Mouse (Mus musculus): ENCODE measurements around the gene Dhcr7. TPM values are rescaled to one million over a fixed set of nuclear protein-coding genes. Genes with fewer than 3 reads are reported as not detected.

The Dhcr7 gene
- polyA plus RNA-seq, 1 experiment = 51.7 TPM

GRCm38 (mm10) chr7:143793121-143793520 lies 29.8 kb upstream of the Dhcr7 start:
- Histone ChIP-seq H3K36me3 (ENCODE audit: control insufficient read depth, insufficient read depth, low read length) (no peaks in the 10 kb centered on the region), H3K27me3 (replicated peaks; ENCODE audit: control insufficient read depth, insufficient read depth, low read length) (no peaks in the 10 kb centered on the region), H3K4me3 (ENCODE audit: insufficient read depth, low read depth, low read length) (no peak overlapping the region), H3K4me1 (ENCODE audit: control insufficient read depth, insufficient read depth, low read length) (peaks cover 8% of the 10 kb centered on the region), H3K27ac (ENCODE audit: insufficient read depth, low read depth, low read length) (no peak overlapping the region)
- WGBS = 41% methylated on average over 4 of the region's 4 CpGs
- DNase-seq = peak; percentile 87
- TF ChIP-seq POLR2A (IDR thresholded peaks at IDR 0.05; ENCODE audit: low read depth, low read length) (no peak), CTCF (conservative IDR thresholded peaks at IDR 0.05; ENCODE audit: insufficient read depth, insufficient read length, low read depth, low read length) (peak; percentile 74)

DNA sequence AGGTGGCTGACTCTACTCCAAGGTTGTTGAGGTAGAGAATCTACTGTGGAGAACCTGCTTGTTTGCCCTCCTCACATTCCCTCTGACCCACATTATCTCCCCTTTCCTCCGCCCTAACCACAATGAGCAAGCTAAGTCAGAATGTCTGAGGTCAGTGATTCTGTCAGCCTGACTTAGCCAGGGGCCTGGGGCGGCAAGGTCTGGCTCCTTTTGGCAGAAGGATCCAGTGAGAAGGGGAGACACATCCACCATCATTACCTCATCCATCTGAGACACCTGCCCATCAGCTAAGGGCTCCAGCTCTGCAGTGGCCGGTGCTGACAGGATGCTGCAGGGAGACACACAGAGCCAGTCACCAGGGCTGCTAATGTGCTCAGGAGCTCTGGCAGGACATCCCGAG lies 24.2 kb upstream of the Dhcr7 start:
- Histone ChIP-seq H3K36me3 (ENCODE audit: control insufficient read depth, insufficient read depth, low read length) (peaks cover 3% of the 10 kb centered on the region; the same call in 1 of the 2 replicates), H3K27ac (ENCODE audit: insufficient read depth, low read depth, low read length) (no peak overlapping the region), H3K4me1 (ENCODE audit: control insufficient read depth, insufficient read depth, low read length) (no peaks in the 10 kb centered on the region), H3K4me3 (ENCODE audit: insufficient read depth, low read depth, low read length) (no peak overlapping the region), H3K27me3 (replicated peaks; ENCODE audit: control insufficient read depth, insufficient read depth, low read length) (no peaks in the 10 kb centered on the region)
- no peak for DNase-seq
- TF ChIP-seq CTCF (conservative IDR thresholded peaks at IDR 0.05; ENCODE audit: insufficient read depth, insufficient read length, low read depth, low read length) (no peak), POLR2A (IDR thresholded peaks at IDR 0.05; ENCODE audit: low read depth, low read length) (no peak)
- WGBS = 93% methylated on average over 4 of the region's 4 CpGs

DNA sequence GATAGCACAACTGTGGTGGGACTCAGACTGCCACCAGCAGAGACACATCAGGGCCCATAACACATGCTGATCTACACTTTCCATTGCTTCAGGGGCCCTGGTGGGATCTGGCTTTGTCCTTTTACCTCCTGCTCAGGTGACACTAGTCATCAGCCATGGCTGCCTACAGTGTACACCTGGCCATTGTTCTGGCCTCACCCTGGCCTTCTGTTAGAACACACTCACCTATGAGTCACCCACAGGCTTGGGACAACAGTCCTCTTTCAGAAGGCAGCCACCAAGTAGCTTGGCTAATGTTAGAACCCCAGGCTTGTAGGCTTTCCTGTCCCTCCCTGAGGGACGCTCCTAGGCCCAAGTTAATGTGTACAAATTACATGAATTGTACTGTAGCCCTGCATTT lies 22.2 kb upstream of the Dhcr7 start:
- no peak overlapping the region for H3K4me3 ChIP-seq (ENCODE audit: insufficient read depth, low read depth, low read length)
- 82% methylated on average over 1 of the region's 1 CpGs for WGBS
- TF ChIP-seq CTCF (conservative IDR thresholded peaks at IDR 0.05; ENCODE audit: insufficient read depth, insufficient read length, low read depth, low read length) (no peak), POLR2A (IDR thresholded peaks at IDR 0.05; ENCODE audit: low read depth, low read length) (no peak)
- no peaks in the 10 kb centered on the region for H3K4me1 ChIP-seq (ENCODE audit: control insufficient read depth, insufficient read depth, low read length)
- H3K27me3 ChIP-seq (replicated peaks; ENCODE audit: control insufficient read depth, insufficient read depth, low read length) = no peaks in the 10 kb centered on the region
- DNase-seq = no peak
- H3K36me3 ChIP-seq (ENCODE audit: control insufficient read depth, insufficient read depth, low read length) = peaks cover 3% of the 10 kb centered on the region; the same call in 1 of the 2 replicates
- no peak overlapping the region for H3K27ac ChIP-seq (ENCODE audit: insufficient read depth, low read depth, low read length)

GRCm38 (mm10) chr7:143801195-143802065 lies 21.5 kb upstream of the Dhcr7 start:
- TF ChIP-seq CTCF (conservative IDR thresholded peaks at IDR 0.05; ENCODE audit: insufficient read depth, insufficient read length, low read depth, low read length) = no peak
- TF ChIP-seq POLR2A (IDR thresholded peaks at IDR 0.05; ENCODE audit: low read depth, low read length) = no peak
- no peak for DNase-seq
- Histone ChIP-seq H3K27me3 (replicated peaks; ENCODE audit: control insufficient read depth, insufficient read depth, low read length) (no peaks in the 10 kb centered on the region), H3K4me1 (ENCODE audit: control insufficient read depth, insufficient read depth, low read length) (no peaks in the 10 kb centered on the region), H3K27ac (ENCODE audit: insufficient read depth, low read depth, low read length) (no peak overlapping the region), H3K4me3 (ENCODE audit: insufficient read depth, low read depth, low read length) (no peak overlapping the region), H3K36me3 (ENCODE audit: control insufficient read depth, insufficient read depth, low read length) (peaks cover 3% of the 10 kb centered on the region; the same call in 1 of the 2 replicates)
- WGBS = 79% methylated on average over 8 of the region's 8 CpGs

- Histone ChIP-seq H3K4me3 (ENCODE audit: insufficient read depth, low read depth, low read length) (no peak overlapping the region), H3K27ac (ENCODE audit: insufficient read depth, low read depth, low read length) (no peak overlapping the region), H3K4me1 (ENCODE audit: control insufficient read depth, insufficient read depth, low read length) (no peaks in the 10 kb centered on the region), H3K36me3 (ENCODE audit: control insufficient read depth, insufficient read depth, low read length) (peaks cover 2% of the 10 kb centered on the region; the same call in 1 of the 2 replicates), H3K27me3 (replicated peaks; ENCODE audit: control insufficient read depth, insufficient read depth, low read length) (no peaks in the 10 kb centered on the region)
- TF ChIP-seq POLR2A (IDR thresholded peaks at IDR 0.05; ENCODE audit: low read depth, low read length) (no peak), CTCF (conservative IDR thresholded peaks at IDR 0.05; ENCODE audit: insufficient read depth, insufficient read length, low read depth, low read length) (no peak)
- peak; percentile 62 for DNase-seq
- 37% methylated on average over 5 of the region's 5 CpGs for WGBS
These were observed 17.7 kb upstream of the Dhcr7 start for GRCm38 (mm10) chr7:143805199-143805624.

DNA sequence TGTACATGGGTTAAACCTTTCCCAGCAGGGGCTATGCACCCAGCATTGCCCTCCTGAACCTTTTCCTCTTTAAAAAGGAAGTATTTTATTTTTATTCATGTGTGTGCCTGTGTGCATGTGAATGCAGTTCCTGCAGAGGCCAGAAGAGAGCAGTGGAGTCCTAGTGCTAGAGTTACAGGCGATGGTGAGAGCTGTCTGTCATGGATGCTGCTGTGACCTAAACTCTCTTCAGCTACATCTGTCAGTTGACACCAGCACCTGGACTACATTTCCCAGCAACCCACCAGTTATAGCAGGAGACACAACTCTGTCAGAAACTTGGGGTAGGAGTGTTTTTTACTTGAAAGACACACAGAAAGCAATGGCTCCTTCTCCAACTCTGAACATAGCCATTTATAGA lies 14.0 kb upstream of the Dhcr7 start:
- Histone ChIP-seq H3K27ac (ENCODE audit: insufficient read depth, low read depth, low read length) (no peak overlapping the region), H3K4me3 (ENCODE audit: insufficient read depth, low read depth, low read length) (no peak overlapping the region), H3K27me3 (replicated peaks; ENCODE audit: control insufficient read depth, insufficient read depth, low read length) (no peaks in the 10 kb centered on the region), H3K4me1 (ENCODE audit: control insufficient read depth, insufficient read depth, low read length) (no peaks in the 10 kb centered on the region), H3K36me3 (ENCODE audit: control insufficient read depth, insufficient read depth, low read length) (no peaks in the 10 kb centered on the region)
- no peak for TF ChIP-seq POLR2A (IDR thresholded peaks at IDR 0.05; ENCODE audit: low read depth, low read length)
- TF ChIP-seq CTCF (conservative IDR thresholded peaks at IDR 0.05; ENCODE audit: insufficient read depth, insufficient read length, low read depth, low read length) = peak; percentile 62
- 65% methylated on average over 1 of the region's 1 CpGs for WGBS
- no peak for DNase-seq

DNA sequence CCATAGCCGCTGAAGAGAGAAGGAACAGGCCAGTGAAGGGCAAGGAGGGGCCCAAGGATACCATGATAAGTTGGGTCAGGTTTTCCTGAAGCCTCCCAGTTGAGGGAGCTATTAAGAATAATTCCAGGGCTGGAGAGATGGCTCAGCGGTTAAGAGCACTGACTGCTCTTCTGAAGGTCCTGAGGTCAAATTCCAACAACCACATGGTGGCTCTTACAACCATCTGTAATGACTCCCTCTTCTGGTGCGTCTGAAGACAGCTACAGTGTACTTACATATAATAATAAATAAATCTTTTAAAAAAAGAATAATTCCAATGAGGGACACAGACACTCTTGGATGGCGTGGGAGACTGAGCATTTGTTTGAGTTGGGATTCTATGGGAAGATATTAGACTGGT lies 3.7 kb upstream of the Dhcr7 start:
- peaks cover 3% of the 10 kb centered on the region; the same call in 1 of the 2 replicates for H3K36me3 ChIP-seq (ENCODE audit: control insufficient read depth, insufficient read depth, low read length)
- H3K4me3 ChIP-seq (ENCODE audit: insufficient read depth, low read depth, low read length) = no peak overlapping the region
- WGBS = 62% methylated on average over 4 of the region's 4 CpGs
- H3K4me1 ChIP-seq (ENCODE audit: control insufficient read depth, insufficient read depth, low read length) = peaks cover 19% of the 10 kb centered on the region; the same call in 1 of the 2 replicates
- no peak overlapping the region for H3K27ac ChIP-seq (ENCODE audit: insufficient read depth, low read depth, low read length)
- DNase-seq = peak; percentile 54
- H3K27me3 ChIP-seq (replicated peaks; ENCODE audit: control insufficient read depth, insufficient read depth, low read length) = no peaks in the 10 kb centered on the region
- no peak for TF ChIP-seq CTCF (conservative IDR thresholded peaks at IDR 0.05; ENCODE audit: insufficient read depth, insufficient read length, low read depth, low read length)
- no peak for TF ChIP-seq POLR2A (IDR thresholded peaks at IDR 0.05; ENCODE audit: low read depth, low read length)

Data from kidney, adult 2 months (tissue).